Mouse (Mus musculus) gastrocnemius, postnatal 14 days (tissue): ENCODE results near the gene Ttc39b. TPM values are rescaled to one million over a fixed set of nuclear protein-coding genes. Genes with fewer than 3 reads are reported as not detected.

Source experiments
- DNase-seq: peaks from one replicate; pipeline ENCODE4 v3.0.0; 2021; ENCODE audit warnings: mixed read lengths
- intact Hi-C: fragments of 180-260 bp; cut with DNase I; formaldehyde crosslinking; loops from one replicate; pipeline ENCODE4 v1.15.1; 2025; ENCODE audit warnings: low total_unique reads
- total RNA-seq, 2 experiments: library from RNA; stranded (reverse); gene quantifications; 2 replicates each; pipeline ENCODE4 v1.2.3; 2021

The Ttc39b gene
- total RNA-seq, 2 experiments from 2014 or later = 5.7 to 6.2 TPM

GRCm38 (mm10) chr4:83284768-83285350 is 39.2 kb downstream of the Ttc39b start:
- intact Hi-C loops = no loop called here
- peak; percentile 44 for DNase-seq

- intact Hi-C loops = no loop called here
- DNase-seq = no peak
Measured at GRCm38 (mm10) chr4:83283973-83284767, 39.9 kb downstream of the Ttc39b start.

- DNase-seq = no peak
- intact Hi-C loops = no loop called here
Measured at GRCm38 (mm10) chr4:83282424-83282823, 41.6 kb downstream of the Ttc39b start.

GRCm38 (mm10) chr4:83279236-83279635 is 44.8 kb downstream of the Ttc39b start:
- intact Hi-C loops = no loop called here
- no peak for DNase-seq

GRCm38 (mm10) chr4:83274241-83274640 is 49.8 kb downstream of the Ttc39b start:
- no peak for DNase-seq
- intact Hi-C loops = no loop called here

DNA sequence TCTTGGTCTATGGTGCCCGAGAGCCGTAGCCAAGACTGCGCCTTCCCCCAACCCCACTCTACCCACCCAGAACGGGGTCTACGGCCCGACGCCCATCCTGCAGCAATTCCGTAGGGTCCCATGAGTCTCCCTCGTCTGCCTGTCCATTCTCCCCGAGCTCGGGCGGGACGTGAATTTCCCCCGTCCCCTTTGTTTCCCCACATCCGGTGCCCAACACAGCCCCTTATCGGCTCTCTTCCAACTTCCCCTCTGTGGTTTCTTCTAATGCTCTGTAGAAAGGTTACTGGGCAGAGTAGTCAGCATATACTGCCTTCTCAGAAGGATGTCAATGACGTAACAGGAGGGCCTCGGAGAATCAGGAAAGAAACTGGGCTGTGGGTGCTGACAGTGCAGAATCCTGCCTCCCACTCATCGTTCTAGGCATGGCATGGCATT is 50.4 kb downstream of the Ttc39b start:
- DNase-seq = no peak
- intact Hi-C loops = no loop called here

DNA sequence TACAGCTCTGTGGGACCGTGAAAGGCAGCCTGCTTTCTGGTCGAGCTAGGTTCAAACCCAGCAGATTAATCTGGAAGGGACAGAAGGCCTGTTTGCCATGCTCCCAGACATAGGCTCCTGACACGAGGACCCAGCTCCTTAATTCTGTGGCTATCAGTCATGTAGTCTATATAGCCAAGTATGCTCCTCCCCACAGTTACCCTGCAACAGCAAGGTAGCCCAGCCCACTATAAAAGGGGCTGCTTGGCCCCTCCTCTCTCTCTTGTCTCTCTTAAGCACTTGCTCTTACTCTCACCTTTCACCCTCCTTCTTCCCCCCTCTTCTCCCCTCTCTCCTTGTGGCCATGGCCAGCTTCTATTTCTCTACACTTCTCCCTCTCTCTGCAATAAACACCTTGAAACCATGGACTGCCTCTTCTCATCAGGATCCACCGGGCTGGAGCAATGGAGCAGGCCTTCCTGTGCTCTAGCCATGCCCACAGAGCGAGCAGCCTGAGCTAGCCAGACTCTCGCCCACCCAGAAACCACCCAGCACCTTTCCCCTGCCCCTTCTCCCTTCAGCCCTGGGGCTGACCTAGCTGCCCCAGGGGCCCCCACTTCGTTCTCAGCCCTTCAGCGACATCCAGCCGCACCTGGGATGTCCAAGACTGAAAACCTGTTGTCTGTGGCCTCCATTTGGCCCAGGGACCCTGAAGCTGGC is 51.0 kb downstream of the Ttc39b start:
- DNase-seq = no peak
- intact Hi-C loops = no loop called here

DNA sequence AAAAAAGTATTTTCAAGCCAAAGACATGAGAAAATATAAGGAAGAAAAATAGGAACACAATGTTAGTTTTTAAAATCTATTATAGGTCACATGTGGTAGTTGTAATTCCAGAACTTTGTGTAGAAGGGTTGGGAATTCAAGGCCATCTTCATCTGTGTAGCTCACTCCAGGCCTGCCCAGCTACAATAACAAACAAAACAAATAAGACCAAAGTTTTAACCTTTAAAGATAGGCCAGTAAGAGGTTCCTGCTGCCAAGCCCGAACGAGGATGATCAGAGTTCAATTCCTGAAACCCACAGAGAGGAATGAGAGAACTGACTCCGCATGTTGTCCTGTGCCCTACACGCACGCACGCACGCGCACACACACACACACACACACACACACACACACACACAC is 53.6 kb downstream of the Ttc39b start:
- intact Hi-C loops = no loop called here
- DNase-seq = no peak

DNA sequence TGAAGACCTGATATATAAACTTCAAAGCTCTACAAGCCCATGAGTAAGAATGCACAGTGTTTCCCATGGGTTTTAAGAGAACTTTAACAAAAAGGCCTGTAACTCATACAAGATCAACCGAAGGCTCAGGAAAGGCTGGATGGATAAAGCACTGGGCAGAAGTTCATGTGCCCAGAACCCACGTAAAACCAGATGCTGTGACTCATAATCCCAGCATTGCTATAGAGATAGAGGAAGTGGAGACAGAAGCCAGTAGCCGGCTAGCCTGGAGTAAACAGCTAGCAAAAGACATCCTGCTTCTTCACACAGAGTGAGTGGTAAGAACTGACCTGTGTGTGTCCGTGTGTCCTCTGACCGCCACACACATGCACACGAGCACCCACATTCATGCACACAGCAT is 54.4 kb downstream of the Ttc39b start:
- intact Hi-C loops = no loop called here

DNA sequence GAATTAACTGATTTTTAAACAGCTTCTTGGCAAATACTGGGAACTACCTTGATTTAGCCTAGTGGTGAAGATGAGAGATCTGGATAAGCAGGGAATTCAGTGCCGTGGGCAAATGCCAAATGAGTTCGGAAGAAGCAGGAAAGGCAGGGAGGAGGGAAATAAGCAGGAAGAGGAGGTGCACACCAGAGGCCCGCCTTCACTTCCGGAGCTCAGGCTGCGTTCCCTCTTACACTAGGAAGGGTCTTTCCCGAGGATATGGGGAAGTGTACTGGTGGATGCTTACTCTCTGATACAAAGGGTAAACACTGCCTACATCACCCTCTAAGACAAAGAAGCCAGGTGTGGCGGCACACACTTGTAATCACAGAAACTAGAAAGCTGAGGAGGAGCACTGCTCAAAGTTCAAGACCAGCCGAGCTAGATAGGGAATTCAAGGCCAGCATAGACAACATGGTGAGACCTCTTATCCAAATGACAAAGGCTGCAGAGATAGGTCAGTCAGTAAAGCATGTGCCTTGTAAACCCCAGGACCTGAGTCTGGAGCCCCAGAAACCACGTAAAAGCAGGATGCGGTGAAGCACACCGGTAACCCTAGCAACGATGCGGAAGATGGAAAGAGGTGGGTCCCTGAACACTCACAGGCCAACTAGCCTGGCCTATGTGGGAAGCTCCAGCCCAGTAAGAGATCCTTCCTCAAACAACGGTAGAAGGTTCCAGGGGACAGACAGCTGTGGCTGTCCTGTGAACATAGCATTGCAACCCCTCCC is 57.9 kb downstream of the Ttc39b start:
- intact Hi-C loops = no loop called here
- no peak for DNase-seq

More for the DNA sequence above, 54.4 kb downstream of the Ttc39b start:
- DNase-seq = no peak

DNA sequence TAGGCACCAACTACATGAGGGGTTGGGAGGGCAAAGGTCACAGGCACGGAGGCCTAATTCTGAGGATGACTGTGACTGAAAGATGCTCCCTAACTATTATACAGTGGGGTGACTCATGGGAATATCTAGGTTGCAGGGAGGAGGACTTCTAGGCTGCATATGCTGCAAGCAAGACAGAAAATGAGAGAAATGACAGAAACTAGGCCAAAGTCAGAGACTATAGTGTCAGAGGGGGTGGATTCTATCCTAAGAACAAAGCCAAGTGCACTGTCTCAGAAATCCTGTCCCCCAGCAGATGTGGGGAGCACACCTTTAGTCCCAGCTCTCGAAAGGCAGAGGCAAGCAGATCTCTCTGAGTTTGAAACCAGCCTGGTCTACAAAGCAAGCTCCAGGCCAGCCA is 59.2 kb downstream of the Ttc39b start:
- no peak for DNase-seq
- intact Hi-C loops = loop anchor here (5.0 kb wide), 1 partner anchor 147 kb away; no protein-coding TSS in a partner anchor

- intact Hi-C loops = loop anchor here (5.0 kb wide), 1 partner anchor 150 kb away; no protein-coding TSS in a partner anchor
- peak; percentile 24 for DNase-seq
Measured at GRCm38 (mm10) chr4:83261998-83262397, 62.1 kb downstream of the Ttc39b start.

DNA sequence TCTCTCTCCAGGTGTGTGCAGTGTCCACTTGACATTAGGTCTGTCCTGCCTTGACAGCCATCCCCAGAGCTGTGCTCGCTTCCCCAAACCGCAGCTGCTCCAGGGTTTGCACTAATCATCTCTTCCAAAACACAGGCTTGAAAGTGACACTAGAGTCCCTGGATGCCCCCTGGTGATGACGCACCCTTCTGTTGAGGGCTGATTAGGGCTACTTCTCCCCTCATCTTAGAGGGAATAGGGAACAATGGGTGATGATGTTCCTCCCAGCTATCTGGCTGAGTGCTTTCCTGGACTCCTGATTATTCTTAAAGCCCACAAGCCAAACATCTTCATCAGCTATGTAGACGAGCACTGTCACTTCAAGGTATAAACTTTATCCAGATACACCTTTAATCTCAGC is 64.4 kb downstream of the Ttc39b start:
- DNase-seq = no peak
- intact Hi-C loops = loop anchor here (5.0 kb wide), 1 partner anchor 153 kb away; no protein-coding TSS in a partner anchor

DNA sequence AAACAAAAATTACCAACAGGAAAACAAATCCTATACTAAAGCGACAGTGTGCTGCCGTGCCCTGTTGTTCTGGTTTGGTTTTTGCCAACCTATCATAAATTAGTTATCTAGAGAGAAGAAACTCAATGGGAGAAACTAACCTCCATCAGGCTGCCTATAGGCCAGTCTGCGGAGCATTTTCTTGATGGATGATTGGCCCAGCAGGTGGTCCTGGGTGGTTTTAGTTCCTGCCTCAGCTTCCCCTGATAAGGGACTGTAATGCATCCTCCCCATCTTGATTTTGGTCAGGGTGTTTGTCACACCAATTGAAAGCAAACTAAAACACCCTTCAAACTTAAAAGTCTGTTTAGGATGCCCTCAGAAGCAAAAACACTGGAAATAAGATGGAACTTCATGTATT is 65.8 kb downstream of the Ttc39b start:
- DNase-seq = no peak
- intact Hi-C loops = no loop called here

GRCm38 (mm10) chr4:83257279-83258260 is 66.5 kb downstream of the Ttc39b start:
- no peak for DNase-seq
- intact Hi-C loops = no loop called here

DNA sequence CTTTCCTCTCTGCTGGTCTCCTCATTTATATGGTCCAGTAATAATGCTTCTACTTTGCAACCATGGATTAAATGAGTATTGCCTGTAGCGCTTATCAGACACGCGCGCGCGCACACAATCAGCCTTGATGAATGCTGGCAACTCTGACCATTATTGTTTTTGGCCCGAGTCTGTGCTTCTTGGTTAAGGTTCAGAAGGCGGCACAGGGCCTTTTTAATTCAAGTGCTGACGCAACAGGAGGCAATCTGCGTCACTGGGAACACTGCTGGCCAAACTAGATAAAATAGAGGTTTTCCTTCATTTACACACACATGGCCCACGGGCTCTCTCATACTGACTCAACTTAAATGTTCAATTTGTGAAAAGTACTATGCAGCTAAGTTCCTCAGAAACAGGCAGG is 67.3 kb downstream of the Ttc39b start:
- no peak for DNase-seq
- intact Hi-C loops = no loop called here

DNA sequence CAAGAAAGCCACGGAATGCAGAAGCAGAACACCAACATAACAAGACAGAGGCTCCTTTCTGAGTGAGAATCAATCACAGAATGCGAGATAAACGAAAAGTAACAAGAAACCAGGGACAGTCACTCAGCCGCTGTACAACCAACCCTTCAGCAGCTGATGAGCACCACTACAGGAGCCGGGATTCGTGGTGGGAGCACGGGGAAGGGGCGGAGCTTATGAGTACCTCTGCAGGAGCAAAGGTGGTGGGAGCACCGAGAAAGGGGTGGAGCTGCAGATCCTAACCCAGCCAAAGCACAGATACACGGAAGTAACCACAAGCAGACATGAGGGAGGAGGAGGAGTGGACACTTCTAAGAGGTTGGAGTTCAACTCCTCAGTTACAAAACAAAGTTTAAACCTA is 69.1 kb downstream of the Ttc39b start:
- no peak for DNase-seq
- intact Hi-C loops = no loop called here

DNA sequence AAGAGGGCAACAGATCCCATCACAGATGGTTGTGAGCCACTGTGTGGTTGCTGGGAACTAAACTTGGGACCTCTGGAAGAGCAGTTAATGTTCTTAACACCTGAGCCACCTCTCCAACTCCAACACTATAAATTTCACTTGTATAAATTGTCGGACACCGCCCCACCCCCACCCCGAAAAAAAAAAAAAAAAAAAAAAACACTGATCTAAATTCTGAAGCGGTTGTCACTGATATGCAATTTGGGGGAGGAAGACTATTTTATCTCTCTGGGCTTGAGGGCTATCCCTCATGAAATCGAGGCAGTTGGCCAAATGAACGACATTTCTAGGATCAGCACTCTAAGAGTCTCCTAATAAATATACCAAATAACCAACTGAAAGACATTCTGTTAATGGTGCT is 70.4 kb downstream of the Ttc39b start:
- intact Hi-C loops = no loop called here
- DNase-seq = no peak

DNA sequence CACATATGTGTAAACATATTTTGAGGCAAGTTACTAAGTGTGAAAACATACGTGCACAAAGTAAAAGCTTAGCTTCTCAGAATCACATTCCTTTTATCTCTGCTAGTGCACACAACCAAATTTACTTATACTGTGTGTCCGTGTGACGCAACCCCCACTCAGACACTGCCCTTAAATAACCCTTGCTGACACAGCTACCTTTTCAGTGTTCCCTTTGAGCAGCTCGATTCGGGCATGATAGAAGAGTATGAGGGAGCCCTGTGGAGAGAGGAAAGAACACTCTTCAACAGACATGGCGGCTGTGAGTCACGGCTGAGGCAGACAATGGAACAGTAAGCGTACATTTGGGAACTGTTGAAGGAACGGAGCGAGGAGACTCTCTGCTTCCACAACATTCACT is 80.3 kb downstream of the Ttc39b start:
- intact Hi-C loops = no loop called here
- no peak for DNase-seq
